Mouse (Mus musculus) bone marrow, adult 2 months (tissue): ENCODE results near the gene March9.

Experiments used
- CTCF ChIP-seq: fragments of 200-500 bp; IDR thresholded peaks from 2 replicates; pipeline ENCODE4 v1.5.1; 2011; ENCODE audit warnings: low read length, control low read depth; ENCODE audit not compliant: control insufficient read depth, insufficient read depth
- POLR2A ChIP-seq: fragments of 200-500 bp; IDR thresholded peaks from 2 replicates; pipeline ENCODE4 v1.6.1; 2011; ENCODE audit warnings: low read depth, mild to moderate bottlenecking, control low read depth, low read length, borderline replicate concordance; ENCODE audit not compliant: control insufficient read depth

GRCm38 (mm10) chr10:127073981-127074380, 14.0 kb upstream of the March9 start:
- TF ChIP-seq CTCF (no peak), POLR2A (no peak)
